Mouse (Mus musculus): ENCODE measurements around the gene Gm8020. TPM values are rescaled to one million over a fixed set of nuclear protein-coding genes. Genes with fewer than 3 reads are reported as not detected.
"Not testable (repeated sequence)": the region's sequence is repeated elsewhere in the genome, so short reads cannot be mapped to it uniquely, and the experiment has no call there.

Gm8020 gene
- total RNA-seq (2014; rRNA removed; ENCODE audit: low replicate concordance) (not detected in 2 replicates), polyA plus RNA-seq (2015; fragmentation: Nextera tagmentation; extraction: Ambion mirVana) (not detected in 2 replicates)

DNA sequence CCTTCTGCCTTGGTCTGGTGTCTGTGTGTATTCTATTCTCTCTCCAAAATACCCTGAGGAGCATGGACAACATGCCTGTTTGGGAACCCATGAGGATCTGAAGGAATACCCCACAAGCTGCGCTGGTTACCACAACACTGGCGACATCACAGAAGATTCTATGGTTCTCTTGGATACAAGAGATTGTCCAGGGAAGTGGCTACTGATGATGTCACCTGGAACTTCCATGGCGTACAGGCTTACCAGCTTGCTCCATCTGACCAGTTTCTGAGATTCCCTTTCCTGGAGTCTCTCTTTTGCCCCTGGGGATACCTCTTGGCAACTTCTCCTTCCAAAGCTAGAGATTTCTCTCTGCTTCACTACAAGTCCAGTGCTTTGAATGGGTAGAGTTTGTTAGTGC is at the start of gene Gm8020:
Gene Gm8020 (minus strand): TSS at position 101 of the 400 bp plus-strand sequence.
- DNase-seq (ENCODE audit: low spot score); H3K4me3 ChIP-seq (ENCODE audit: low read depth, low read length); H3K27me3 ChIP-seq (ENCODE audit: control insufficient read depth, insufficient read depth, low read length); H3K4me2 ChIP-seq (ENCODE audit: low read depth, low read length); H3K4me1 ChIP-seq (ENCODE audit: control insufficient read depth, insufficient read depth); ATAC-seq (ENCODE audit: insufficient read depth, low read depth); H3K9me3 ChIP-seq (replicated peaks; ENCODE audit: control insufficient read depth, low read length); H3K36me3 ChIP-seq (replicated peaks; ENCODE audit: control insufficient read depth, insufficient read depth, low read length); H3K27ac ChIP-seq (ENCODE audit: low read depth); H3K9ac ChIP-seq (replicated peaks; ENCODE audit: low read depth, low read length): not testable (repeated sequence)
- 69% methylated on average over 2 of the region's 3 CpGs for WGBS

DNA sequence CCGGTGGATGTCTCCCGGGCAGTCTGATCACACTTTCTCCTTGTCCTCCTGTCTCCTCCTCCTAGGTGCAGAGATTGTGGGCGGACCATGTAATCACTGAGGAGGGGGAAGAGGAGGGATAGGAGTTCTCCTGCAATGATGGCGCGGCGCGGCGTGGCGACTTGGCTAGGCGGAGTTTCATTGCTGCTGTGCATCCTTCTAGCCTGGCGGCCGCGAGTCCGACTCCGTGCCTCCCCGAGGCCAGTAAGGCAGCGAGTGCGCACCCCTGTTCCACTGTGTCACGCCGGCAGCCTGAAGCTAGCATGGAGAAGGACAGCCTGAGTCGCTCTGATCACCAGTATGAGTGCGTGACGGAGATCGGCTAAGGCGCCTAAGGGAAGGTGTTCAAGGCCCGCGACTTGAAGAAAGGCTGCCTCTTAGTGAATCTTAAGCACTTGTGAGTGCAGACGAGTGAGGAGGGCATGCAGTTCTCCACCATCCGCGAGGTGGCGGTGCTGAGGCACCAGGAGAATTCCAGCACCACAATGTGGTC is 41.1 kb upstream of the Gm8020 start:
- not testable (repeated sequence) for H3K4me2 ChIP-seq (ENCODE audit: low read depth, low read length); ATAC-seq (ENCODE audit: insufficient read depth, low read depth)

DNA sequence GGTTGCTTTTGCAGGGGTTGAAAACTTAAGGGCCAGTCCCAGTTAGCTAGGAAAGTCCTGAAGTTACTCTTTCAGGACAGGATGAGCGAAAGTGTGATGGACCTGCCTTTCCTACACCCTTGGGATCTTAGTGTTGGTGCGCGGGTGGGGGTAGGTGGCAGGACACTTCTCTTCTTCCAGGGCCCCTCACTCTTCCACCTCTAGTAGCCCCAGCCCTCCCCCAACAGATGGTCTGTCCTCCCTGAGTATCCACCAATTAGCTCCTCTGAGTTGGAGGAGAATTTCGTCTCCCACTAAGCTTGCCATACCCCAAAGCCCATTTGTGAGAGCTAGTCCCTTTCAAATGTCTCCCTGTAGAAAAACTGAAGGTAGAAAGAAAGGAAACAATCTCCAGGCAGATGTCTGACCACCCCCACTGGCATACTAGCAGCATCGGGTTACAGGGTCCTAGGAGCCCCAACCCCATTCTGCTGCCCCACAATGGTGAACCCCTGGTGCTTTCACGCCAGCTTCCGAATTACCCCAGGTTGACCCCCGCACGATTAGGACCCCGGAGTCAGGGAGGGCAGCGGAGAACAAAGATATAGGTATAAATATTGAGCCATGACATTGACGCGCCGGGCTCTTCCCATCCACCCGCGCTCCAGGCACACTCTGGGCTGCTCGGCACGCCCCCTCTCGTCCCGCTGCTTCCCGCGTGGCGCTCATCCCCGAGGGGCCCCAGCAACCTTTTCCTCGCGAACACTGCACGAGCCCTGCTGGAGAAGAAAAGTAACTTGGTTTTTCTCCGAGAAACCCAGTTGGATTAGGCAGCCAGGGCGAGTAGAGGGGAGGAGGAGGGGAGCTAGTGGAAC is 40.4 kb upstream of the Gm8020 start:
- H3K9me3 ChIP-seq (replicated peaks; ENCODE audit: control insufficient read depth, low read length); H3K4me2 ChIP-seq (ENCODE audit: low read depth, low read length); DNase-seq (ENCODE audit: low spot score); H3K36me3 ChIP-seq (replicated peaks; ENCODE audit: control insufficient read depth, insufficient read depth, low read length); H3K4me3 ChIP-seq (ENCODE audit: low read depth, low read length); H3K4me1 ChIP-seq (ENCODE audit: control insufficient read depth, insufficient read depth); ATAC-seq (ENCODE audit: insufficient read depth, low read depth); H3K27ac ChIP-seq (ENCODE audit: low read depth); H3K9ac ChIP-seq (replicated peaks; ENCODE audit: low read depth, low read length); H3K27me3 ChIP-seq (ENCODE audit: control insufficient read depth, insufficient read depth, low read length): not testable (repeated sequence)
- 26% methylated on average over 20 of the region's 29 CpGs for WGBS

More for the DNA sequence above, 41.1 kb upstream of the Gm8020 start:
- not testable (repeated sequence) for H3K36me3 ChIP-seq (replicated peaks; ENCODE audit: control insufficient read depth, insufficient read depth, low read length); H3K4me1 ChIP-seq (ENCODE audit: control insufficient read depth, insufficient read depth); H3K27ac ChIP-seq (ENCODE audit: low read depth); H3K27me3 ChIP-seq (ENCODE audit: control insufficient read depth, insufficient read depth, low read length); H3K4me3 ChIP-seq (ENCODE audit: low read depth, low read length); DNase-seq (ENCODE audit: low spot score); H3K9ac ChIP-seq (replicated peaks; ENCODE audit: low read depth, low read length); H3K9me3 ChIP-seq (replicated peaks; ENCODE audit: control insufficient read depth, low read length)
- WGBS: 6% methylated on average over 22 of the region's 31 CpGs

DNA sequence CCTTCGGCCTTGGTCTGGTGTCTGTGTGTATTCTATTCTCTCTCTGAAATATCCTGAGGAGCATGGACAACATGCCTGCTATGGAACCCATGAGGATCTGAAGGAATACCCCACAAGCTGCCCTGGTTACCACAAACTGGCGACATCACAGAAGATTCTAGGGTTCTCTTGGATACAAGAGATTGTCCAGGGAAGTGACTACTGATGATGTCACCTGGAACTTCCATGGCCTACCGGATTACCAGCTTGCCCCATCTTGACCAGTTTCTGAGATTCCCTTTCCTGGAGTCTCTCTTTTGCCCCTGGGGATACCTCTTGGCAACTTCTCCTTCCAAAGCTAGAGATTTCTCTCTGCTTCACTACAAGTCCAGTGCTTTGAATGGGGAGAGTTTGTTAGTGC is 22.0 kb upstream of the Gm8020 start, which contains the start of gene Gm8024:
Gene Gm8024 (minus strand): TSS at position 101 of the 400 bp plus-strand sequence.
- not testable (repeated sequence) for H3K27me3 ChIP-seq (ENCODE audit: control insufficient read depth, insufficient read depth, low read length); H3K9ac ChIP-seq (replicated peaks; ENCODE audit: low read depth, low read length); DNase-seq (ENCODE audit: low spot score); ATAC-seq (ENCODE audit: insufficient read depth, low read depth); H3K9me3 ChIP-seq (replicated peaks; ENCODE audit: control insufficient read depth, low read length); H3K4me1 ChIP-seq (ENCODE audit: control insufficient read depth, insufficient read depth); H3K27ac ChIP-seq (ENCODE audit: low read depth); H3K36me3 ChIP-seq (replicated peaks; ENCODE audit: control insufficient read depth, insufficient read depth, low read length); H3K4me2 ChIP-seq (ENCODE audit: low read depth, low read length); H3K4me3 ChIP-seq (ENCODE audit: low read depth, low read length)
- 95% methylated on average over 1 of the region's 3 CpGs for WGBS

DNA sequence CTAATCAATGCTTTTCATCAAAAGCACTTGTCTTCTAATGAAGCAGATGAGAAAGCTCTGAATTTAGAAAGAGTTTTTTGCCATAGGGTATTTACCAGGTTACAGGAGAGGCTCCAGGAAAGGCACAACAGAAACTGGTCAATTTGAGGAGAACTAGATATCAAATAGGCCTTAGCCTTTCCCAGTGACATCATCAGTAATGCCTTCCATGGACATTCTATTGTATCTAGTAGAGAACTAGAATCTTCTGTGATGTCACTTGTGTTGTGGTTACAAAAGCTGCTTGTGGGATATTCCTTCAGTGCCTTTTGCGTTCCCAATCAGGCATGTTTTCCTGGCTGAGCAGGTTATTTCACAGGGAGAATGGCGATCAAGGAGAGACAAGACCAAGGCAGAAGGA is 38.6 kb downstream of the Gm8020 start, which contains the start of gene Gm8011:
Gene Gm8011 (plus strand): TSS at position 301 of the 400 bp plus-strand sequence.
- not testable (repeated sequence) for H3K4me2 ChIP-seq (ENCODE audit: low read depth, low read length); H3K9me3 ChIP-seq (replicated peaks; ENCODE audit: control insufficient read depth, low read length); H3K27me3 ChIP-seq (ENCODE audit: control insufficient read depth, insufficient read depth, low read length); H3K27ac ChIP-seq (ENCODE audit: low read depth); H3K36me3 ChIP-seq (replicated peaks; ENCODE audit: control insufficient read depth, insufficient read depth, low read length); H3K4me3 ChIP-seq (ENCODE audit: low read depth, low read length); DNase-seq (ENCODE audit: low spot score); H3K4me1 ChIP-seq (ENCODE audit: control insufficient read depth, insufficient read depth); H3K9ac ChIP-seq (replicated peaks; ENCODE audit: low read depth, low read length); ATAC-seq (ENCODE audit: insufficient read depth, low read depth)
- WGBS: 41% methylated on average over 2 of the region's 2 CpGs

Other genes starting within 250 kb of the Gm8020 start
- gene Gm17026, start 242.3 kb downstream of the Gm8020 start, total RNA-seq (2014; rRNA removed; ENCODE audit: low replicate concordance): not detected in 2 replicates
- not detected in 2 replicates for gene Gm17026, start 242.3 kb downstream of the Gm8020 start, polyA plus RNA-seq (2015; fragmentation: Nextera tagmentation; extraction: Ambion mirVana)
- gene Gm9611, start 205.0 kb downstream of the Gm8020 start, total RNA-seq (2014; rRNA removed; ENCODE audit: low replicate concordance): not detected in 2 replicates
- not detected in 2 replicates for gene Gm9611, start 205.0 kb downstream of the Gm8020 start, polyA plus RNA-seq (2015; fragmentation: Nextera tagmentation; extraction: Ambion mirVana)
- not detected in 2 replicates for gene Gm7995, start 192.1 kb downstream of the Gm8020 start, total RNA-seq (2014; rRNA removed; ENCODE audit: low replicate concordance)
- gene Gm7995, start 192.1 kb downstream of the Gm8020 start, polyA plus RNA-seq (2015; fragmentation: Nextera tagmentation; extraction: Ambion mirVana): not detected in 2 replicates
- not detected in 2 replicates for gene Gm8005, start 62.7 kb downstream of the Gm8020 start, total RNA-seq (2014; rRNA removed; ENCODE audit: low replicate concordance)
- not detected in 2 replicates for gene Gm8005, start 62.7 kb downstream of the Gm8020 start, polyA plus RNA-seq (2015; fragmentation: Nextera tagmentation; extraction: Ambion mirVana)
- not detected in 2 replicates for gene Gm8011, start 38.5 kb downstream of the Gm8020 start, total RNA-seq (2014; rRNA removed; ENCODE audit: low replicate concordance)
- not detected in 2 replicates for gene Gm8011, start 38.5 kb downstream of the Gm8020 start, polyA plus RNA-seq (2015; fragmentation: Nextera tagmentation; extraction: Ambion mirVana)
- not detected in 2 replicates for gene Gm8024, start 21.9 kb upstream of the Gm8020 start, total RNA-seq (2014; rRNA removed; ENCODE audit: low replicate concordance)
- gene Gm8024, start 21.9 kb upstream of the Gm8020 start, polyA plus RNA-seq (2015; fragmentation: Nextera tagmentation; extraction: Ambion mirVana): not detected in 2 replicates
- not detected in 2 replicates for gene Gm17124, start 97.5 kb upstream of the Gm8020 start, total RNA-seq (2014; rRNA removed; ENCODE audit: low replicate concordance)
- not detected in 2 replicates for gene Gm17124, start 97.5 kb upstream of the Gm8020 start, polyA plus RNA-seq (2015; fragmentation: Nextera tagmentation; extraction: Ambion mirVana)
- not detected in 2 replicates for gene Gm3633, start 139.6 kb upstream of the Gm8020 start, total RNA-seq (2014; rRNA removed; ENCODE audit: low replicate concordance)
- not detected in 2 replicates for gene Gm3633, start 139.6 kb upstream of the Gm8020 start, polyA plus RNA-seq (2015; fragmentation: Nextera tagmentation; extraction: Ambion mirVana)
- gene Gm10378, start 153.6 kb upstream of the Gm8020 start, total RNA-seq (2014; rRNA removed; ENCODE audit: low replicate concordance): not detected in 2 replicates
- not detected in 2 replicates for gene Gm10378, start 153.6 kb upstream of the Gm8020 start, polyA plus RNA-seq (2015; fragmentation: Nextera tagmentation; extraction: Ambion mirVana)

Data from heart, postnatal 0 days (tissue).